ENCODE assay signal across 23 mouse cellular contexts in genomic region chr8:110786934-110787333, GRCm38 (mm10). TPM values are rescaled to one million over a fixed set of nuclear protein-coding genes. Genes with fewer than 3 reads are reported as not detected.
DNase-seq lines count a peak whose midpoint lies in the region; ATAC-seq and TF ChIP-seq lines count a peak whose summit lies in the region.
"Had no signal": no experiment of that assay in that cellular context is flagged by ENCODE, and none has a peak within 500 bp of the region (broad histone marks: within the 10 kb centered on the region; RNA-seq: fewer than 3 reads in every experiment).

No protein-coding gene starts in this region.

- no peaks in the 10 kb centered on the region for H3K36me3 ChIP-seq in heart, postnatal 0 days (replicated peaks; ENCODE audit: control insufficient read depth, insufficient read depth, low read length)
- H3K36me3 ChIP-seq: embryonic facial prominence, embryonic 10.5 days; G1E; heart, embryonic 12.5 days; hindbrain, embryonic 12.5 days had no signal

- no peak overlapping the region for H3K9ac ChIP-seq in heart, postnatal 0 days (replicated peaks; ENCODE audit: low read depth, low read length)
- H3K9ac ChIP-seq: forebrain, embryonic 13.5 days; forebrain, postnatal 0 days; heart, embryonic 12.5 days; hindbrain, embryonic 12.5 days had no signal

- no peaks in the 10 kb centered on the region for H3K9me3 ChIP-seq in heart, postnatal 0 days (replicated peaks; ENCODE audit: control insufficient read depth, low read length)
- H3K9me3 ChIP-seq: embryonic facial prominence, embryonic 10.5 days; forebrain, embryonic 13.5 days; G1E; heart, embryonic 12.5 days; hindbrain, embryonic 12.5 days had no signal

- 59% methylated on average over 8 of the region's 8 CpGs for WGBS in heart, postnatal 0 days

- H3K4me1 ChIP-seq in heart, postnatal 0 days (ENCODE audit: control insufficient read depth, insufficient read depth): no peaks in the 10 kb centered on the region
- H3K4me1 ChIP-seq: forebrain, embryonic 13.5 days; heart, embryonic 12.5 days; hindbrain, embryonic 12.5 days had no signal

- H3K27me3 ChIP-seq in heart, postnatal 0 days (ENCODE audit: control insufficient read depth, insufficient read depth, low read length): no peaks in the 10 kb centered on the region
- H3K27me3 ChIP-seq: forebrain, embryonic 13.5 days; heart, embryonic 12.5 days; hindbrain, embryonic 12.5 days had no signal

- intact Hi-C loops in heart, postnatal 36 days (cut with DNase I): no loop called here

- no peak for TF ChIP-seq CTCF in heart, postnatal 0 days (IDR thresholded peaks at IDR 0.05; ENCODE audit: low read depth)

- H3K27ac ChIP-seq in heart, postnatal 0 days (ENCODE audit: low read depth): no peak overlapping the region
- H3K27ac ChIP-seq: embryonic facial prominence, embryonic 10.5 days; forebrain, embryonic 13.5 days; gastrocnemius, adult 2 months; hindbrain, embryonic 12.5 days had no signal

- peak; percentile 40 for DNase-seq in heart, postnatal 0 days (ENCODE audit: low spot score)
- no peak for DNase-seq in heart, postnatal 36 days
- DNase-seq in kidney, adult 9 months: peak; percentile 64
- DNase-seq in kidney, adult 18-20 months: no peak
- DNase-seq in adipocyte (ENCODE audit: low spot score): peak; percentile 43
- peak; percentile 62 to 80 for DNase-seq in kidney, postnatal 25 days
- DNase-seq in frontal cortex, postnatal 36 days (ENCODE audit: low spot score in 2 of 2): no peak
- DNase-seq in left cerebral cortex, adult 9 months (ENCODE audit: low spot score in 2 of 2): no peak
- DNase-seq: B cell, adult 2 months; cerebellum, adult 2 months; cerebellum, postnatal 10 days; forebrain, postnatal 0 days; gastrocnemius, adult 2 months; gastrocnemius, postnatal 25 days; heart, postnatal 4 days had no signal

- no peak overlapping the region for H3K4me3 ChIP-seq in heart, postnatal 0 days (ENCODE audit: low read depth, low read length)
- H3K4me3 ChIP-seq: embryonic facial prominence, embryonic 10.5 days; forebrain, embryonic 13.5 days; gastrocnemius, adult 2 months; heart, embryonic 12.5 days; hindbrain, embryonic 12.5 days had no signal

- TF ChIP-seq EP300 in heart, postnatal 0 days (IDR thresholded peaks at IDR 0.05; ENCODE audit: low read depth): no peak

- no peak overlapping the region for H3K4me2 ChIP-seq in heart, postnatal 0 days (ENCODE audit: low read depth, low read length)
- H3K4me2 ChIP-seq: forebrain, embryonic 13.5 days; heart, embryonic 12.5 days; hindbrain, embryonic 12.5 days had no signal

- no peak for ATAC-seq in heart, postnatal 0 days (ENCODE audit: insufficient read depth, low read depth)
- ATAC-seq: CD4-positive, CD25-positive, alpha-beta regulatory T cell, adult 4 months; forebrain, embryonic 13.5 days; forebrain, postnatal 0 days; hindbrain, embryonic 16.5 days had no signal

RNA-seq across cellular contexts. Expression of gene Il34, which starts 18.8 kb away (rescaled TPM):
- total RNA-seq in heart, postnatal 0 days (2014; rRNA removed; ENCODE audit: low replicate concordance): 3.2 and 3.9 TPM in 2 replicates
- polyA plus RNA-seq in heart, postnatal 0 days (2015; fragmentation: Nextera tagmentation; extraction: Ambion mirVana): 1.1 and 1.4 TPM in 2 replicates
- 1 to 10 TPM; 4.3 to 6.9 TPM for total RNA-seq in heart, postnatal 36 days (2021)
- total RNA-seq: G1E; granulocyte monocyte progenitor cell, adult 5-6 weeks had no signal
- polyA plus RNA-seq: CD4-positive, CD25-positive, alpha-beta regulatory T cell, adult 4 months; G1E had no signal

RNA-seq across cellular contexts. Expression of gene Cog4, which starts 59.5 kb away (rescaled TPM):
- 47.2 and 66.3 TPM in 2 replicates for total RNA-seq in heart, postnatal 0 days (2014; rRNA removed; ENCODE audit: low replicate concordance)
- polyA plus RNA-seq in heart, postnatal 0 days (2015; fragmentation: Nextera tagmentation; extraction: Ambion mirVana): 54.2 and 55.8 TPM in 2 replicates
- 10 to 100 TPM; 74.3 to 78.3 TPM for total RNA-seq in heart, postnatal 36 days (2021)

RNA-seq across cellular contexts. Expression of gene Sf3b3, which starts 59.7 kb away (rescaled TPM):
- 47.3 and 68.3 TPM in 2 replicates for total RNA-seq in heart, postnatal 0 days (2014; rRNA removed; ENCODE audit: low replicate concordance)
- polyA plus RNA-seq in heart, postnatal 0 days (2015; fragmentation: Nextera tagmentation; extraction: Ambion mirVana): 32.5 and 32.9 TPM in 2 replicates
- total RNA-seq in heart, postnatal 36 days (2021): 10 to 100 TPM; 37.3 to 39.1 TPM

Comparison
In these comparisons a context has a peak if more than half of its experiments do, and no peak if none do; other contexts are left out.
1. DNase-seq: peak in heart, postnatal 0 days (single experiment), kidney, adult 9 months (single experiment), adipocyte (single experiment) and kidney, postnatal 25 days (2 of 2); none in heart, postnatal 36 days (0 of 2), kidney, adult 18-20 months (single experiment), frontal cortex, postnatal 36 days (0 of 2) and left cerebral cortex, adult 9 months (0 of 2).